Mouse (Mus musculus) forebrain, embryonic 15.5 days (tissue): Measurements from ENCODE around the gene Rhod. TPM values are rescaled to one million over a fixed set of nuclear protein-coding genes. Genes with fewer than 3 reads are reported as not detected.
"Not testable (repeated sequence)": the region's sequence is repeated elsewhere in the genome, so short reads cannot be mapped to it uniquely, and the experiment has no call there.

Experiments used
- ATAC-seq: fragments of 200-750 bp; cut with Nextera tagmentation; replicated peaks from 2 replicates; pipeline ENCODE4 v1.8.0; 2017; ENCODE audit warnings: mild to moderate bottlenecking, moderate TSS enrichment, moderate library complexity
- H3K27ac ChIP-seq: fragments of 300-500 bp; sonication (generic); replicated peaks from 2 replicates; pipeline ENCODE4 v1.5.1; 2015; ENCODE audit warnings: mild to moderate bottlenecking, inconsistent platforms
- H3K27me3 ChIP-seq: fragments of 300-500 bp; sonication (generic); 2 replicates; pipeline ENCODE4 v1.6.1; 2015; ENCODE audit warnings: inconsistent platforms
- H3K36me3 ChIP-seq: fragments of 300-500 bp; sonication (generic); 2 replicates; pipeline ENCODE4 v1.6.1; 2015; ENCODE audit warnings: mild to moderate bottlenecking, inconsistent platforms
- H3K4me1 ChIP-seq: fragments of 300-500 bp; sonication (generic); 2 replicates; pipeline ENCODE4 v1.6.1; 2015; ENCODE audit warnings: inconsistent platforms
- H3K4me2 ChIP-seq: fragments of 300-500 bp; sonication (generic); replicated peaks from 2 replicates; pipeline ENCODE4 v1.6.1; 2015; ENCODE audit warnings: mild to moderate bottlenecking, inconsistent platforms
- H3K4me3 ChIP-seq: fragments of 300-500 bp; sonication (generic); 2 replicates; pipeline ENCODE4 v1.5.1; 2015; ENCODE audit warnings: mild to moderate bottlenecking, inconsistent platforms
- H3K9ac ChIP-seq: fragments of 300-500 bp; sonication (generic); replicated peaks from 2 replicates; pipeline ENCODE4 v1.6.1; 2015; ENCODE audit warnings: mild to moderate bottlenecking, inconsistent platforms
- H3K9me3 ChIP-seq: fragments of 300-500 bp; sonication (generic); 2 replicates; pipeline ENCODE4 v1.6.1; 2016; ENCODE audit warnings: inconsistent platforms
- WGBS: fragments of 180-500 bp; shearing (Covaris S2); methylation state at CpG from one replicate; pipeline ENCODE4 v1.1.7; 2015; ENCODE audit warnings: mixed read lengths; 5-methylcytosine and 5-hydroxymethylcytosine counted together
- polyA plus RNA-seq: library from polyadenylated mRNA; unstranded; fragments of >200 nt; fragmentation: Nextera tagmentation; extraction: Ambion mirVana; gene quantifications from 2 replicates; pipeline ENCODE4 v1.2.1, GENCODE M21; 2015

The Rhod gene
- polyA plus RNA-seq, 1 experiment from 2014 or later, result 5.1 TPM

DNA sequence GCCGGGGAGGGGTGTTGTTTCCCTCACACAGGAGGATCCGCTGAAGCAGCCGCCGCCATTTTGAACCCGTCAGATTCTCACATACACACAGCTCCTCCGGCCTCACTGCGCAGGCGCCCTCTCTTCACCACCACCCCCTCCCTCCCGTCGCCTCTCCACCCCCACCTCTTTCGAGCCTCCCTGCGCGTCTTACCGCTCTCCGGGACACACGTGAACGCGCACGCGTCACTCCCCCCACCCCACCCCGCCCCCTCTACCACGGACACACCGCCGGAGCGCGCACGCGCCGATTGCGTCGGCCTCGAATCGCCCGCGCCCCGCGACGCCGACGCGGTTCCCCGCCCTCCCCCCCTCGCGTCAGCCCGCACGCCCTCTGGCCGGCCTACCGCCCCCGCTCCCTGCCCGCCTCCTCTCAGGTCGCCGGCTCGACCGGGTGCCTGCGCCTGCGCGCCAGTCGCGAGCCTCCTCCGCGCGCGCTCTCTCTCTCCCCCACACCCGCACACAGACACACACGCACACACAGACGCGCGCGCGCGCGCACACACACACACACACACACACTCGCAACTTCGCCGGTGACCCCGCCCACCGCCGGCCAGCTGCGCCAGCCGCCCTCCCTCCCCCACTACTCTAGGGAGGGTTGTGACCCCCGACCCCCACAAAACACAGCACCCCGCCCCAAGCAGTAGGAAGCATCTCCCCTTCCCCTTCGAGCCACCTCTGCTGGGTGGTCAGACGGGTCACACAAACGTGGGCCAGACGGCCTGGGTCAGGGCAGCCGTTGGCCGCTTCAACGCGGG is 42.0 kb downstream of the Rhod start:
- under 1% methylated on average over 52 of the region's 90 CpGs for WGBS
- Histone ChIP-seq H3K27ac (peak overlapping the region; percentile 96), H3K4me1 (peaks cover 37% of the 10 kb centered on the region), H3K36me3 (peaks cover 4% of the 10 kb centered on the region), H3K4me2 (peak overlapping the region; percentile 89), H3K27me3 (no peaks in the 10 kb centered on the region), H3K9me3 (no peaks in the 10 kb centered on the region), H3K4me3 (peak overlapping the region; percentile 96), H3K9ac (peak overlapping the region; percentile 95)
- ATAC-seq, result peak; percentile 92

DNA sequence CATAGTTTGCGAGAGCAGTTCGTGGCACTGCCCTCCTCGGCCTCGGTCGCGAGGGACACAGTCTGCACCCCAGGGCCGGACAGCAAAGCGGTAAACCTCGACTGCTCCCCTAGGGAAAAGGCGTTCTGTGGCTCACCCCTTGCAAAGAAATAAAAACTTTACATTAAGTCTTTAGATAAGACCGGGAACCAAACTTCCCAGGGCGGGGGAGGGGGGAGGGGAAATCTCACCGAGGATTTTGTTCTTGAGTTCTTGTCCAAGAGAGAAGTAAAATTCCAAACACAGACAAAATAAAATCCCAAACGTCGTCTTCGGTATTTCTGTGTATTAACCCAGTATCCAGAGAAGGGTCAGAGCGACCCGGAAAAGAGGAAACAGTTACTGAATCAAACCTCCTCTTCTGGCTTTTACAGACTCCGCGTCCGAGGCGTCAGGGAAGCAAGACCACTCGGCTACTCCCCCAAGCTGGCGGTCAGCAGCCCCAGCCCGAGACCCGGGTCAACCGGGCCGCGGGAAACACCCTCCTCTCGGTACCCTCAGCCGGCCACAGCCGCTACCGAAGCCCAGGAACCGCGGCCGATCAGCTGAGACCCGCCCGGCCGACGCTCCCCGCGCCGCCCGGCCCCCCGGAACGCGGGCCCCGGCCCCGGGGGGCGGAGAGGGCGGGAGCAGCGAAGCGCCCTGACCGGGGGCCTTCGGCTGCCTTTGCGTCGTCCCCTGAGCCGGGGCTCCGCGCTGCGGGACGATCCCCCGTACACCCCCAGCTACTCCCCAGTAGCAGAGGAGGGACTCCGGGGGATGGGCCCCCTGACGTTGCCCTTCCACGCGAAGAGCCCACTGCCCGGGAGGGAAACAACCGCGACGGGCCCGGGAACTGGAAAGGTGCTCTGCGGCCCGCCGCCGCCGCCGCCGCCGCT is 42.9 kb downstream of the Rhod start:
- peaks cover 45% of the 10 kb centered on the region for H3K4me1 ChIP-seq
- peak; percentile 70 for ATAC-seq
- peak overlapping the region; percentile 95 for H3K9ac ChIP-seq
- H3K4me2 ChIP-seq, result peak overlapping the region; percentile 86
- under 1% methylated on average over 78 of the region's 80 CpGs for WGBS
- H3K36me3 ChIP-seq, result peaks cover 4% of the 10 kb centered on the region
- peak overlapping the region; percentile 96 for H3K27ac ChIP-seq
- no peaks in the 10 kb centered on the region for H3K9me3 ChIP-seq
- no peaks in the 10 kb centered on the region for H3K27me3 ChIP-seq
- H3K4me3 ChIP-seq, result peak overlapping the region; percentile 96

GRCm38 (mm10) chr19:4387276-4387675 is 52.0 kb downstream of the Rhod start:
- no peak for ATAC-seq

GRCm38 (mm10) chr19:4385026-4385425 is 54.2 kb downstream of the Rhod start:
- ATAC-seq, result no peak
- no peaks in the 10 kb centered on the region for H3K4me1 ChIP-seq
- H3K9me3 ChIP-seq, result no peaks in the 10 kb centered on the region
- no peak overlapping the region for H3K4me2 ChIP-seq
- peaks cover 9% of the 10 kb centered on the region for H3K36me3 ChIP-seq
- WGBS, result 81% methylated on average over 4 of the region's 4 CpGs
- no peak overlapping the region for H3K4me3 ChIP-seq
- H3K9ac ChIP-seq, result no peak overlapping the region
- H3K27me3 ChIP-seq, result no peaks in the 10 kb centered on the region
- no peak overlapping the region for H3K27ac ChIP-seq

More at GRCm38 (mm10) chr19:4387276-4387675, 52.0 kb downstream of the Rhod start:
- H3K36me3 ChIP-seq, result peaks cover 13% of the 10 kb centered on the region
- no peak overlapping the region for H3K27ac ChIP-seq
- H3K27me3 ChIP-seq, result no peaks in the 10 kb centered on the region
- no peak overlapping the region for H3K4me3 ChIP-seq
- H3K4me1 ChIP-seq, result peaks cover 9% of the 10 kb centered on the region
- no peak overlapping the region for H3K4me2 ChIP-seq
- H3K9me3 ChIP-seq, result no peaks in the 10 kb centered on the region
- no peak overlapping the region for H3K9ac ChIP-seq

DNA sequence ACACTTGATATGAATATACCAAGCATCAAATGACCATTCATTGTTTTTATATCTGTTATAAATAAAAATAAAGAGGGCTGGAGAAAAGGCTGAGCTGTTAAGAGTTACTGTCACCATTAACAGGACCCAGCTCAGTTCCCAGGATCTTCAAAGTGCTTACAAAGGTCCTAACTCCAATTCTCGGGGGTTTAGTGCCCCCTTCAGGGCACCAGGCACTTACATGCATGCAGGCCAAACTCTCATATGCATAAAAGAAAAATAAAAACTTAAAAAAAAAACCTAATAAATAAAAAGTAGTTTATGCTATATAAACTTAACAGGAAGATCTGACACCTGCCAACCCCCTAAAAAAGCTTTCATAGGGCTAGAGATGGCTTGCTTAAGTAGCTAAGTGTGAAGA is 54.9 kb downstream of the Rhod start:
- Histone ChIP-seq H3K4me2 (no peak overlapping the region), H3K9ac (no peak overlapping the region), H3K27me3 (no peaks in the 10 kb centered on the region), H3K36me3 (peaks cover 9% of the 10 kb centered on the region), H3K9me3 (no peaks in the 10 kb centered on the region), H3K4me3 (no peak overlapping the region), H3K27ac (no peak overlapping the region), H3K4me1 (no peaks in the 10 kb centered on the region)
- 38% methylated on average over 1 of the region's 1 CpGs for WGBS
- no peak for ATAC-seq

GRCm38 (mm10) chr19:4383306-4383705 is 55.9 kb downstream of the Rhod start:
- no peak for ATAC-seq
- no peak overlapping the region for H3K4me2 ChIP-seq
- peaks cover 7% of the 10 kb centered on the region for H3K36me3 ChIP-seq
- no peak overlapping the region for H3K9ac ChIP-seq
- H3K4me3 ChIP-seq, result no peak overlapping the region
- H3K9me3 ChIP-seq, result no peaks in the 10 kb centered on the region
- no peaks in the 10 kb centered on the region for H3K4me1 ChIP-seq
- H3K27me3 ChIP-seq, result no peaks in the 10 kb centered on the region
- no peak overlapping the region for H3K27ac ChIP-seq

DNA sequence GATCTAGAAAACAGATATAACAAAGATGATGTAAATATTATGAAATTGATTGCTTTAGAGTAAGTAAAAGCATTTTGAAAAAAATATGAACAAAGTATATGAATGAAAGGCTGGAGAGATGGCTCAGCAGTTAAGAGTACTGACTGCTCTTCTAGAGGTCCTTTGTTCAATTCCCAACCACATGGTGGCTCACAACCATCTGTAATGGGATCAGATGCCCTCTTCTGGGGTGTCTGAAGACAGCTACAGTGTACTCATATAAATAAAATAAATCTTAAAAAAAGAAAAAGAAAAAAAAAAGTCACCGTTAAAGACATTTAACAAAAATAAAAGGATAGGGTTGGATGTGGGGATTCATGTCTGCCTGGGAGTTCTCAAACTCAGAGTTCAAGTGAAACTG is 56.9 kb downstream of the Rhod start:
- ATAC-seq, H3K4me3 ChIP-seq: not testable (repeated sequence)
- WGBS, result 94% methylated on average over 1 of the region's 1 CpGs

More for the DNA sequence above, 56.9 kb downstream of the Rhod start:
- not testable (repeated sequence) for H3K4me2 ChIP-seq, H3K36me3 ChIP-seq, H3K27me3 ChIP-seq, H3K9ac ChIP-seq, H3K4me1 ChIP-seq, H3K27ac ChIP-seq, H3K9me3 ChIP-seq

Other genes with a start within 250 kb of the Rhod start
- 0.70 and 0.86 TPM in 2 replicates for gene Tbc1d10c, start 248.1 kb downstream of the Rhod start, polyA plus RNA-seq
- 560 and 578 TPM in 2 replicates for gene Ppp1ca, start 247.4 kb downstream of the Rhod start, polyA plus RNA-seq
- 22.6 and 25.2 TPM in 2 replicates for gene Rad9a, start 237.8 kb downstream of the Rhod start, polyA plus RNA-seq
- 0.39 and 0.43 TPM in 2 replicates for gene Clcf1, start 225.2 kb downstream of the Rhod start, polyA plus RNA-seq
- gene AC109138.7, start 225.1 kb downstream of the Rhod start, polyA plus RNA-seq, result not detected in 2 replicates
- 17.2 and 18.1 TPM in 2 replicates for gene Pold4, start 207.5 kb downstream of the Rhod start, polyA plus RNA-seq
- gene Ssh3, start 170.3 kb downstream of the Rhod start, polyA plus RNA-seq, result 5.2 and 6.7 TPM in 2 replicates
- 25.1 and 26.2 TPM in 2 replicates for gene Ankrd13d, start 156.3 kb downstream of the Rhod start, polyA plus RNA-seq
- 20.5 and 24.9 TPM in 2 replicates for gene Grk2, start 133.2 kb downstream of the Rhod start, polyA plus RNA-seq
- gene Kdm2a, start 41.1 kb downstream of the Rhod start, polyA plus RNA-seq, result 40.3 and 43.3 TPM in 2 replicates
- gene Syt12, start 38.0 kb upstream of the Rhod start, polyA plus RNA-seq, result 1.5 and 1.8 TPM in 2 replicates
- gene 2010003K11Rik, start 59.2 kb upstream of the Rhod start, polyA plus RNA-seq, result not detected in 2 replicates
- gene Pcx, start 71.0 kb upstream of the Rhod start, polyA plus RNA-seq, result 26.8 and 28.4 TPM in 2 replicates
- 10.9 and 11.7 TPM in 2 replicates for gene Lrfn4, start 176.2 kb upstream of the Rhod start, polyA plus RNA-seq
- 53.8 and 56.5 TPM in 2 replicates for gene Rce1, start 186.2 kb upstream of the Rhod start, polyA plus RNA-seq